Mouse (Mus musculus) megakaryocyte progenitor cell, adult 5-6 weeks (primary cell): ENCODE data around the gene Smarce1. TPM values are rescaled to one million over a fixed set of nuclear protein-coding genes. Genes with fewer than 3 reads are reported as not detected.

Experiments used
- ATAC-seq: replicated peaks from 2 replicates; pipeline ENCODE4 v1.8.0; 2016; ENCODE audit warnings: mild to moderate bottlenecking, moderate TSS enrichment, inconsistent platforms; ENCODE audit not compliant: poor library complexity
- total RNA-seq, 2 experiments: library from RNA; stranded (forward) in 1 of 2; stranded (reverse) in 1 of 2; fragments of 157-497, 149-512 nt in 1 of 2; fragments of 200-1000 nt in 1 of 2; gene quantifications; 2 replicates each; pipeline versions ENCODE4 v1.2.3 to v1.2.4; 2015 to 2017

The Smarce1 gene
- total RNA-seq, 2 experiments from 2014 or later: 108 to 161 TPM

DNA sequence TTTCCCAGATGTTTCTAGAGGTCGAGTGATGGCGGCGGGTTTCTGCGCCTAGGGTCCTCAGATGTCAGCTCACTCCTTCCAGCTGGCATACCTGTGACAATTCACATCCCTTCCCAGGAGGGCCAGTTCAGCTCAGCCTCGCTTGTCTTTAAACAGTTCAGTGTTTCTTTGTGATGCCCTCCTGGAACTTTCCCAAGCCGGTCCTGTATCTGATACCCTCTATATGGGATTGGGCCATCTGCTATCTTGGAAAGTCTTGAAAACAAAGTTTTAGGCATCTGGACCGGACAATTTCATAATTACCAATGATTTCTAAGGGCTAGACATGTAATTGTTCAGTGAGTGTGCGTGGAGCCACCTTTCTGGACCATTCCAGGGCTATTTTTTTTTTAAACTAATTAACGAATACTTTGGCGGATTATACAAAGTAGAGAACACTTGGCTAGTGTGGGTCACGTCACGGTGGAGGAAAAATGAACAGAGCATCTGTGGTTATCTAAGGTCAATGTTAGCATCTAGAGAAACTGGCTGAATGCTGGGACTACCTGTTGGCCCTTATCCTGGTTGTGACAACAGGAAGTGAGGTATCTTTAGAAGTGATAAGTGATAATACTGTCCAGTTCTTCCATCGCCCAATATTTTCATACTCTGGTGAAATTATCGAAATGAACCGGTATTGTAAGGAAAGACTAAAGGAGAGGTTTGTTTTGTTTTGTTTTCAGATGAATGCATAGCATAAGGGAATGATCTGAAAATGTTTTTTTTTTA lies 416 bp upstream of the Smarce1 start:
- ATAC-seq: 0 out of 2 replicates have a peak, but pooled peaks have one; percentile 4

DNA sequence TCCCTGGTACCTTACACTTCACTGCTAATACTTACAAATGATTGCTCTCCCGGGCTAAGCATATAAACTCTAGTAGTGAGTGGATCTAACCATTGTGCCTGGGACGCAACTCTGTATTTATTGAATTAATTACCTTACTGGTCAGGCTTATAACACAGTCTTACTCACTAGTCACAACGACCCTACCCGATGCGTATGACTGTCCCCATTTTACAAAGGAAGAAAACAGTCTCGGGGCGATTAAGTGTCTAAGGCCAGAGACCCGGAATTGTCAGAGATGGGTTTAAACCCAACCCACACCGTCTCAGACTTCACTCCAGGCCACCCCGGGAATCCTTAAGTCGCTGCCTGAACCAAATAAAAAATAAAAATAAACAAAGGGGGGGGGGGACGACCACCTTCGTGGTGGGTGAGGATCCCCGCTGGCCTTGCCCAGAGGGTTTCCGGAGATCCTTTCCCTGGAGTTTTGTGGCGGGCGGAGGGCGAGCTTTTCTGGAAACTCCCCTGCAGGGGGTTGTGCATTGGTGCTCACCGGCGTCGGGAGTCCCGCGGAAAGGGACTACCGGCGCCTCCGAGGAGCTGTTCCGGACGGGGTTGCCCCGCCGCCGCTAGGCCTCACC lies 1.1 kb downstream of the Smarce1 start:
- no peak; the same call in 1 of the 2 replicates for ATAC-seq

DNA sequence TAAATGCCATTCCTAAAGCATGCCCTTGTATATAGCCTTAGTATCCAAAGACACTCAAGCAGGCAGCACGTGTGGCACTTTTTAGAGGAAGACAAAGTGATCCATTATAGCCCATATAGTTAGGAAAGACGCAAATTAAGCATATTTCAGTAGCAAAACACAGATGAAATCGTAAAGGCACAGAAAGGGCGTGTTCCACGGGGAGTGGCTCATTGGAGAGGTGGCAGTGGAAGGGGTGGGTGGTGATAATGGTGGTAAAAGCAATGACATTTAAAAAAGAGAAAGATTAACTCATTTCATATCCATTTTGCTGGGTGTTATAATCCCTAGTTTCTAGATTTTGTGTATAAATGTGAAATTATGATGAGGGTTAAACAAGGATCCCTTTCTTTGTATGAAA lies 4.5 kb downstream of the Smarce1 start:
- 0 out of 2 replicates have a peak, but pooled peaks have one; percentile 30 for ATAC-seq

DNA sequence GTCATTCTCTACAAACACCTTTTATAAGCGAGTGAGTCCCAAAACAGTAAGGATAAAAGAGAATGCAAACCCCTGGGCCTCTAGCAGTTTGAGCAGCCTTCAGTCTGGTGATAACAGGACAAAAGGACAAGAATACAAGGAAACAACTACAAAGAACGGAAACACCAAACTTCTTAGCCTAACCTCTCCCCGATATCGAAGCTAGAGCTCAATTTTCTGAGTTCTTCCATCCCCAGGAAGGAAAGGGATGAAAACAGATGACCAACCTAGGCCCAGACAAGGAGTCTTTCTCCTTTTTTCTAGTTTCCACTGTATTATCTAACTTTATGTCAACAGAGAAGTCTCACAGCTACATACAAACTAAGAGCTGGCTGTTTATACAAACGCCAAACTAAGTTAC lies 7.5 kb downstream of the Smarce1 start:
- no peak for ATAC-seq

DNA sequence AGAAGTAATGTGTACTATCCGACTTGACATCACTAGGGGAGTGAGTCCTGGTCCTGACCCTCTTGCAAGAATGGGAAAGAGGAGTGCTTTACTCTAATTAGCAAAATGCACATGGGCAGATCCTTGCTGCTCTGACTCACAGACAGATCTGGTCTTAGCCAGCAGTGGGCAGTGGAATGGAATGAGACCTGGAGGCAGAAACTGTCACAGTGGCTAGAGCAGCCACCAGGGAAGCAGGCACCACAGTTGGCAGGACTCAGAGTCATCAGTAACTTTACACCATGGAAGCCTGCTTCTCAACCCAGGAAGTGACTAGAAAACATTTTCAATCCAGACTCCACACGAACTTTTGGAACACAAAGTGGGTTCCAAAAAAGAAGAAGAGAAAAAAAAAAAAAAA lies 9.0 kb downstream of the Smarce1 start:
- no peak for ATAC-seq

DNA sequence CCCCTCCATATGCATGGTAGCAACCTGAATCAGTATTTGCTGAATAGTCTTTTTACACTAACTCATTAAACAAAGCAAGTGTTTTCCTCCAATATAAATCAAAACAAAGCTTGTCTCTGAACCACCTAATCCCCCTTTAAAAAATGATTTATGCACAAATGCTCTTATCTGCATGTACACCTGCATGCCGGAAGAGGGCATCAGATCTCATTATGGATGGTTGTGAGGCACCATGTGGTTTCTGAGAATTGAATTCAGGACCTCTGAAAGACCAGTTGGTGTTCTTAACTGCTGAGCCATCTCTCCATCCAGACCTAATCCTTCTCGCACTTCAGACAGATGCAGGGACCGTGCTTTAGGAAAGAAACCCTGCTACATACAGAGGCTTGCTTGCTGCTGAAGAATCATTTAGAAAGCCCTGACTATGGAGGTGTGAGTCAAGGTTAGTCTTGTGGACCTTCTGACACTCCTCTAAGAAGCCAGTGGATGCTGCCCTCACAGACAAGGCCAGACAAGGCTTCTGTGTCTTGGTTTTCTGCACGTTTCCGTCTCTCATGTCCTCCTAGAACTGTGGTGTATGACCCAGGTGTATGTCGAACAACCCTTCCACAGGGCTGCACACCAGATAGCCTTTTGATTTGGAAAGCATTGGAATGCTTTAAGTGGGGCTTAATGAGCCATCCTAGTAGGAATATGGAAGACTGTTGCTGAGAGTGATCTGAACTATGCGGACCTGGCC lies 13.4 kb downstream of the Smarce1 start:
- no peak for ATAC-seq

DNA sequence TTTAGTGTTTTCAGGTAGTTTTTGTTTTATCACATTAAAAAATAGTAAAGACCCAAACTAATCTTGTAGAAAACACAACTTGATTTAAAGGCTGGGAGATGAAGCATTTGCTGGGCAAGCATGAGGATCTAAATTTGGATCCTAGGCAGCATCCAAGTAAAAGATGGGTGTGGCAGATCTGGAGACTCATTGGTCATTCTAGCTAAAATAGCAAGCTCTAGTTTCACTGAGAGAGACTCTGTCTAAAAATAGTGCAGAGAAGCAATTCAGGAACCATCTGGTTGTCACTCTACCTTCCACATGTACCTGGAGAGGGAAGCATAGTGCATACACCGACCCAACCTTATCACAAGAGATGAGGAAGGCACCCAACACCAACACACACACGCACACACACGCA lies 14.6 kb downstream of the Smarce1 start:
- no peak for ATAC-seq

DNA sequence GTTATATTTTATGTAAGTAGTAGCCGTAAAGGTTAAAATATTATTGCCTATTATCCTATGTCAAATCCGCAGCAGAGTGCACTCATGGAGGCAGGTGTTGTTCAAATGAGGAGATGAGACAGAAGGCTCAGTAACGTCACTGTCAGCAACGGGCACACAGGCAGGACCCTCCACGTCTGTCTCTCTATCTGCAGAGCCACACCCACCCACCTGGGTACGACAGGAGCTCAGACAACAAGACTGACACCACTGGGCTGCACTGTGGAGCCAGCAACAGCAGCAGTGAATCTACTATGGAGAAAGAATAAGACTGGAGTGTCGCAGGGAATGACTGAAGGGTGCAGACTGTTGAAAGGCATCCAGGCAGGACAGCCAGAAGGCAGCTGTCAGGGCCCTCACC lies 18.1 kb downstream of the Smarce1 start:
- no peak for ATAC-seq

DNA sequence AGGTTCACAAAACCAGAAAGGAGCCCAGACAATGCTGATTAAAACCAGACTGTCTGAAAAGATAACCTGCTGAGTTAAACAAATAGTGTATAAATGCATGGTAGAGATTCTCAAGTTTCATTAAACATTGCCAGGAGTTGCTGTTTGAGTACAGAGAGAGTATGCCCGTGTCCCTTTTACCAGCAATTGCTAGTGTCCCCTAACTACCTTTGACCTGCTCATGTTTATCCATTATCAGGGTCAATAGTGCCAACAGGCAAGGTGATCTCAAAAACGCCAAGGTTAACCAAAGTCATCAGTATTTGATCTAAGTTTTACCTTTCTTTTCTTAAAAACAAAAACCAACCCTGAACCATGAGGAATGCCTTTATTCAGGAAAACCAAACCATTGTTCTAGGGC lies 18.9 kb downstream of the Smarce1 start:
- ATAC-seq: no peak

DNA sequence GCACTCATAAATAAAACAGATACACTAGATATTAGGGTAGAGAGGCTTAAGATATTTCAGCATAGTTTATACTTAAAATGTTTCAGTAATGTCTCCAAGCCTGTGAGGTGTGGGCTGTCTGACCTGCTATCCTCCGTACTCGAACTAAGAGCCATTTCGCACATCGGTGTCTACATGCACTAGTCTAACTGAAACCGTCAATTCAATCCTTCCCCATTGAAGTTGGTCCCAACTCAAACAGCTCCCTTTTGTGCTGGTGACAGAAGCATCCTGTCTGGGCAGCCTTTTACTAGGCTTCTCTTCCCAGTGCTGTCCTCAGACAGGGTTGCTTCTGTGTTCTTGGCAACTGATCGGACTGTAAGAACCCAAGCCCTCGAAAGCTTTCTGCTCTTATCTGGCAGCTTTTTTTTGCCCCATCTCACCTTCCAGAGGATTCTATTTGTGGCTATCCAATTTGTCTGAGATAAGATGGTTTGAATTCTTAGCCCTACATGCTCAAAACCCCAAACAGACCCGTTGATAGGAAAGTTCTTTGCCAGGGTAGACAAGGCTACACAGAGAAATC lies 22.6 kb downstream of the Smarce1 start:
- ATAC-seq: no peak

DNA sequence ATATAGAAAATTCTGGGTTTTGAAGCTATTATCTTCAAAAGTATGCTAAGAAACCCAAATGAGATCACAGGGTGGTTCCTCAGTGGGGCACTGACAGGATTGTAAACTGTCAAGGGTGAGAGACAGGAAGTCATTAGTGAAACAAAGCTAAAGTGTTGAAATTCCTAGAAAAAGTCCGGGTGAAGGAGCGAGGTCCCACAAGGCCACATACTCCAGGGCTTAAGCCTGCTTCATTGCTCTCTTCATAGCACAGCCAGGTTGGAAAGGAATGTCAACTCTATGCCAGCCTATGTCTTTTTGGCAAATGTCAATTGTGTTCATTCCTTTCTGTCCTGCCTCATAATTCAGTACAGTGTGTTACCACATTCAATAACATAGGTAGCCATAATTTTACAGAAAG lies 23.4 kb downstream of the Smarce1 start:
- no peak for ATAC-seq

DNA sequence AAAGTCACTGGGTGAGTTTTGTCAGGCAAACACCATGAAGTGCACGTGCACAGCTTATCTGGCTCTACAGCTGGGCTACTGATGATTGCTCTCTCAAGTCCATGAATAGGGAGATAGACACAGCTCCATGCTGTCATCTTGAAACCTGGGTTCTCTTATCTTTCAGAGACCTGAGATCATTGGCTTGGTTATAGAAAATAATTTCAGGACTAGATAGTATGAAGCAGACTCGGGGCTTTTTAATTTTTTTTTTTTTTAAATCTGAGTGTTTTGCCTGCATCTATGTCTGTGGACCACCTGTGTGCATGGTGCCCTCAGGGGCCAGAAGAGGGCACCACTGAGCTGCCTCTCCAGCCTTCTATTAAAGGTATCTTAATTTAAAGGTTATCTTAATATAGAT lies 23.9 kb downstream of the Smarce1 start:
- peak; percentile 91 for ATAC-seq

DNA sequence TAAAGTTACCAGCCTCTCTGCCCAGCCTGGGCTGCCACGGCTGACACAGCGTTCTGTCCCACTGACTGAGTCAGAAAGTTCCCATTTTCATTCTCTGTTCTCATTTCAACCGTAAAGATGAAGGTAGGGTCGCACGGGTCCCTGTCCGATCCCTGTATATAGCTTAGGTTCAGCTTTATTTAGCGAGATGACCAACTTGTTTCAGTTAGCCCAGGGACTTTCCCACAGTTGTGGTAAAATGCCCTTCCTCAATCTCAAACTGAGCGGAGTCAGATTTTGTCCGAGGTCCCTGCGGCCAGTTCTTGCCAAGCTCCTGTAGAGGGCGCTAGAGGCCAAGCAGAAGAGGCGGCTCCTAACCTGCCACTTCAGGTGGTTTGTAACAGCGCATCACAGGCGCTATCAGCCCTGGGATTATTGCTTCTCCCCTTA lies 41.6 kb downstream of the Smarce1 start:
- peak; percentile 95 for ATAC-seq

DNA sequence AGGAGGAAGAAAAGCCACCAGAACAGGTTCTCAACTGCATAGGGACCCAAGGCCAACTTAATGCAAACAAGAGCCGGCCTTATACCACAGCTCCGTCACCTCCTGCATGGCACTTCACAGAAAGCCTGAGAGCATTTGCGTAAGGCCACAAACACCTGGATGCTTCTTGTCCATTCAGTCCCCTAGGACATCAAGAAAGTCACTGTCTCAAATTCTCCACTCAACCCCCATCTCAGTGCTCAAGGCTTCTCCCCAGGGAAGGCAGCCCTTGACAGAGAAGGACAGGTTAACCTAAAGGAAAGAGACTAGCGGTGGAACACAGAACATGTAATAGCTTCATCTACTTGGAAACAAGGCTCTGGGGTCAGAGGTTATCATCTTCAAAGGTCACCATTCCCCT lies 43.5 kb downstream of the Smarce1 start:
- ATAC-seq: no peak

DNA sequence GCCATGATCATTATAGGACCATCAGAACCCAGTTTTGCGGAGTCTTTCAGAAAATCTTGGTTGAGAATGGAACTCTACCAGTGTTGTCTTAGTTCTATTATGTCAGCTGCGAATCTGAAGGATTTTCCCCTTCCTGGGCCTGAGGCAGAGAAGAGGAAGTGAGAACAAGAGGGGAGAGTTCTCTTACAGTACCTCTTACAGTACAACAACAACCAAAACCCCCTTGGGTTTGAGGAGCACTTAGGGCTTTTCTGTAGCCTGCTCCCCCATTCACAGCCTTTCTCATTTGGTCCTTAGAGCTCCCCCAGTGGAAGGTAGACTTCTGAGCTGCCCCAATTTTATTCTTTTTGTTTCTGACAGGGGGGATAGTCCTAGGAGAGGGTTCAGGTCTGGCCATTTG lies 44.0 kb downstream of the Smarce1 start:
- 0 out of 2 replicates have a peak, but pooled peaks have one; percentile 24 for ATAC-seq

DNA sequence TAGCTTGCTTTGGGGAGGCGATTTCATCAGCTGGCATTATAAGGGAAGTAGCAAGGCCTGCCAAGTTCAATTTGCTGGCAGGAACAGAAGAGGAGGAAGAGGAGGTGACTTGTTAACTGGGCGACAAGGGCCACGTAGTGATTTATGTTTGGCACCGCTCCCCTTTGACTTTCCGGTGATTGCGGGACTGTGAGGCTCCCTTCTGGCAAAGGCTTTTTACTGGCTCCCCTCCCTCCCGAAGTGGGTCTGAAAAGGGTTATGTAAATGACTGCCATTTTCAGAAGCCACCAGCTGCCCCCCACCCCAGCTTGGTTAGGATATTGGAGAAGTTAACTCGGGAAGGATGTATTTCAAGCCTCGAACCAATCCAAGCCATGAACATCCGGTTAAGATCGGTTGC lies 48.2 kb downstream of the Smarce1 start:
- ATAC-seq: peak; percentile 72

DNA sequence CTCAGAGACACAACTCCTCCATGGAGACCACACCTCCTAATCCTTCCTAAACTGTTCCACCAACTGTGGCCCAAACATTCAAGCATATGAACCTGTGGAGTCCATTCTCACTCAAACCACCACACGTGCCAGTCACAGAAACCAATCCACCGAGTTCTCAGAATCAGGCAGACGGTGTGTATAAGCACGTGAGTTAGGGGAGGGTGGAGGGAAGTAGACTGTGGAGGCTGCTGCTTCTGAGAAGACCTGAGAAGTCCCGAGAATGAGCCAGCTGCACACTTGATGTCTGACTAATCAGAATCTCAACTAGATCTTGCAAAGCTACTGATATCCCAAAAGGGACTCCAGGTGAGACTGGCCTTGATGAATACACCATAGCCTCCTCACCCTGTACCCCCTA lies 50.7 kb downstream of the Smarce1 start:
- ATAC-seq: no peak

DNA sequence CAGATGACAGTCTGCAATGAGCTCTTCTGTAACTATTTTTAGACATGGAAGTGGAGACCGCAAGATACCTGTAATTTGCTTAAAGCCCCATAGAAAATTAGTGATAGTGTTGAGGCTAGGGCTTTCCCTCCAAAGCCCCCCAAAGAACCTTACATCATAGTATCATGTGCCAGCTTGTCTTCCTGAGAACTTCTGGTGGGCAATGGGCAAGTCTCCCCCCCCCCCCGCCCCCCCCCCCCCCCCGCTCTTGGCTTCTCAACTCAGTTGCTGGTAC lies 53.0 kb downstream of the Smarce1 start:
- ATAC-seq: no peak

DNA sequence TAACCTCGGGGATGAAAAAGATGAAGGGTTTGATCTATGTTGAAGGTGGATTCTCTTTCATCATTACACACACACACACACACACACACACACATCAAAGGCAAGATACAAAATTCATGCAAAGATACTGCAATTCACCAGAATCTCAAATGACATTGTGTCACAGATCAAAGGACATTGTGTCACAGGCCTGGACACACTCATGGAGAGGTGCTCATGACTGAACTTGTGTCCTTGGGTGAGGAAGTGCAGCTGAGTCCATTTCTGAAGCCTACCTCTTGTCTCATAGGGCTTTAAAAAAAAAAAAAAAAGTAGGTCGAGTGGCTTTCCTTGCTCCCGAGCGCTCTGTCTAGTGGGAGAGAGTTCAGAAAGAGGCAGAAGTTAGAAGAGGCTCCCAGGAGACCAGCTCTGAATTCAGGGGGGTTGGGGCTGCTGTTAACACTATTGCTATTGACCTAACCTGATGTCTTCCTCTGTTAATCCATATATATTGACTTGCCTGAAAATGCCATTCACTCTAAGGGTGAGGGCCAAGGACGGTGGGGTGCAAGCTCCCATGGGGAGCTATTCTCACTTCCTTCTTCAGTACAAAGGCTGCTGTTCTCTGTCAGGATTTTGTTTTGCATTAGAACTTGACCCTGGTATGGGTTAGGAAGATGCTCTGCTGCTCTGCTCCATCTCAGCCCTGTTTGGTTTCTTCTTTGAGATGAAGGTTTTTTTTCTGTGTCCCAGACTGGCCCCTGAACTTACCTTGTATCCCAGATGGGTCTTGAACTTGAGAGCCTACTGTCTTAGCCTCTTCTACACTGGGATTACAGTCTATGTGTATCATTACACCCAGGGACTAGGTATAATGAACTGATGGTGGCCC lies 53.5 kb downstream of the Smarce1 start:
- no peak for ATAC-seq

DNA sequence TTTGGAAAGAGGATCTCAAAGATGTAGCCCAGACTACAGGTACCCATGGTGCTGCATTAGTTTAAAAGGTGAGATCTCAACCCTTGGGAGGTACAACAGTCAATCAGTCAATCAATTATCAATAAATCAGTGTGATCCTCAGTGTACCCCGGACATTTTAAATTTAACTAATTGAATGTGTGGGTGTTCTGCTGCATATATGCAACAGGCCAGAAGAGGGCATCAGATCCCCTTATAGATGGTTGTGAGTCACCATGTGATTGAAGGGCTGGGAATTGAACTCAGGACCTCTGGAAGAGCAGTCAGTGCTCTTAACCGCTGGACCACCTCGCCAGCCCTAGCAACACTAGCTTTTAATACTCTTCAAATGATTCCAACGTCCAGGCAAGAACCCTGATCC lies 58.8 kb downstream of the Smarce1 start:
- ATAC-seq: no peak

DNA sequence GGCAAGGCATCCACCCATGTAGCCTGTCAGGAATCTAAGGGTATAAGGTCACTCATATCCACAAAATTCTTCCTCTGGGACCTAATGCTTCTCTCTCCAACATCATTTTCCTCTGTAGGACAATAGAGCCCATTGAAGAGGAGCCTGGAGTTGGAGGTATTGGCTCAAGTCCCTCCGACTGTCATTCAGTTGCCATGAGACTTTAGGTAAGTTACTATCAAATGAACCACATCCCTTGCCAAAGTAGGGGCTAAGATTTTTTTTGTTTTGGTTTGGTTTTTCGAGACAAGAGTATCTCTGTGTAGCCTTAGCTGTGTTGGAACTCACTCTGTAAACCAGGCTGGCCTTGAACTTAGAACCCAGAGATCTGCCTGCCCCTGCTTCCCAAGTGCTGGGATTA lies 59.4 kb downstream of the Smarce1 start:
- no peak for ATAC-seq
